Mouse (Mus musculus) cerebellum, adult 2 months (tissue): ENCODE results near the gene Zfp398. TPM values are rescaled to one million over a fixed set of nuclear protein-coding genes. Genes with fewer than 3 reads are reported as not detected.
"Not testable (repeated sequence)": the region's sequence is repeated elsewhere in the genome, so short reads cannot be mapped to it uniquely, and the experiment has no call there.

ENCODE experiments used
- DNase-seq, 2 experiments: peaks; one replicate each; pipeline ENCODE4 v3.0.0; 2021
- H3K27ac ChIP-seq: fragments of 200-500 bp; 2 replicates; pipeline ENCODE4 v1.5.1; 2012; ENCODE audit warnings: low read length, control low read depth, inconsistent platforms; ENCODE audit not compliant: insufficient read depth
- H3K27me3 ChIP-seq: fragments of 200-500 bp; 2 replicates; pipeline ENCODE4 v1.6.1; 2012; ENCODE audit warnings: inconsistent platforms, mild to moderate bottlenecking, low read length, moderate library complexity; ENCODE audit not compliant: control insufficient read depth, insufficient read depth
- H3K4me1 ChIP-seq: fragments of 200-500 bp; 2 replicates; pipeline ENCODE4 v1.6.1; 2011; ENCODE audit warnings: low read length; ENCODE audit not compliant: control insufficient read depth, insufficient read depth
- H3K4me3 ChIP-seq: fragments of 200-500 bp; replicated peaks from 2 replicates; pipeline ENCODE3; 2011; ENCODE audit warnings: mild to moderate bottlenecking, low read depth, low read length, control low read depth; ENCODE audit not compliant: insufficient read depth
- CTCF ChIP-seq: fragments of 200-500 bp; IDR thresholded peaks from 2 replicates; pipeline ENCODE4 v1.5.1; 2011; ENCODE audit warnings: low read depth, mild to moderate bottlenecking, control low read depth, low read length, moderate library complexity, borderline replicate concordance; ENCODE audit not compliant: insufficient read depth
- POLR2A ChIP-seq: fragments of 200-500 bp; IDR thresholded peaks from 2 replicates; pipeline ENCODE4 v1.6.1; 2011; ENCODE audit warnings: low read length, control low read depth, borderline replicate concordance; ENCODE audit not compliant: insufficient read depth
- WGBS: fragments of 180-500 bp; shearing (Covaris S2); methylation state at CpG from one replicate; pipeline ENCODE4 v1.1.7; 2018; 5-methylcytosine and 5-hydroxymethylcytosine counted together
- polyA plus RNA-seq: library from polyadenylated mRNA; depleted of rRNA; stranded (reverse); fragments of >200 nt; gene quantifications from 2 replicates; pipeline ENCODE4 v1.2.3, GENCODE M21; 2012

Zfp398 gene
- polyA plus RNA-seq, 1 experiment = 20.0 TPM

- WGBS = 81% methylated on average over 1 of the region's 1 CpGs
- peaks cover 5% of the 10 kb centered on the region; the same call in 1 of the 2 replicates for H3K4me1 ChIP-seq
- TF ChIP-seq CTCF (no peak), POLR2A (no peak)
- no peak for DNase-seq
- no peak overlapping the region for H3K27ac ChIP-seq
- no peak overlapping the region for H3K4me3 ChIP-seq
- H3K27me3 ChIP-seq = no peaks in the 10 kb centered on the region
These were observed 6.9 kb downstream of the Zfp398 start for GRCm38 (mm10) chr6:47842337-47842736.

GRCm38 (mm10) chr6:47845779-47846178, 10.3 kb downstream of the Zfp398 start:
- TF ChIP-seq CTCF = no peak
- TF ChIP-seq POLR2A = no peak

GRCm38 (mm10) chr6:47857241-47857640, 21.8 kb downstream of the Zfp398 start:
- WGBS = 26% methylated on average over 6 of the region's 6 CpGs
- no peak for TF ChIP-seq CTCF
- TF ChIP-seq POLR2A = no peak
- no peaks in the 10 kb centered on the region for H3K27me3 ChIP-seq
- no peak overlapping the region for H3K27ac ChIP-seq
- peak; percentile 37 to 55 for DNase-seq
- no peaks in the 10 kb centered on the region for H3K4me1 ChIP-seq
- no peak overlapping the region for H3K4me3 ChIP-seq

More at GRCm38 (mm10) chr6:47845779-47846178, 10.3 kb downstream of the Zfp398 start:
- Histone ChIP-seq H3K27ac (no peak overlapping the region), H3K4me1 (no peaks in the 10 kb centered on the region), H3K4me3 (no peak overlapping the region), H3K27me3 (no peaks in the 10 kb centered on the region)
- DNase-seq = peak in 1 of 2 experiments; percentile 18

GRCm38 (mm10) chr6:47857729-47858128, 22.3 kb downstream of the Zfp398 start:
- not testable (repeated sequence) for H3K27me3 ChIP-seq, H3K4me3 ChIP-seq, H3K27ac ChIP-seq, DNase-seq, H3K4me1 ChIP-seq
- WGBS = 94% methylated on average over 3 of the region's 3 CpGs

- H3K4me1 ChIP-seq = no peaks in the 10 kb centered on the region
- WGBS = 92% methylated on average over 5 of the region's 5 CpGs
- H3K4me3 ChIP-seq = no peak overlapping the region
- no peak for DNase-seq
- no peaks in the 10 kb centered on the region for H3K27me3 ChIP-seq
- no peak overlapping the region for H3K27ac ChIP-seq
- no peak for TF ChIP-seq CTCF
- no peak for TF ChIP-seq POLR2A
These were observed 36.8 kb downstream of the Zfp398 start for GRCm38 (mm10) chr6:47872266-47872665.

- Histone ChIP-seq H3K27me3 (no peaks in the 10 kb centered on the region), H3K4me3 (peak within 1 kb of the TSS; percentile 66), H3K27ac (peak within 1 kb of the TSS; percentile 87), H3K4me1 (peaks cover 11% of the 10 kb centered on the region)
- DNase-seq = no peak
- TF ChIP-seq CTCF (no peak), POLR2A (no peak)
- 7% methylated on average over 9 of the region's 9 CpGs for WGBS
These were observed 41.6 kb downstream of the Zfp398 start, which contains the start of gene Zfp282 for GRCm38 (mm10) chr6:47877058-47877457. Gene Zfp282 (plus strand): TSS chr6:47877204.

GRCm38 (mm10) chr6:47877461-47878132, 42.1 kb downstream of the Zfp398 start:
- WGBS = under 1% methylated on average over 70 of the region's 71 CpGs
- Histone ChIP-seq H3K4me3 (peak overlapping the region; percentile 66), H3K4me1 (peaks cover 11% of the 10 kb centered on the region), H3K27ac (peak overlapping the region; percentile 87), H3K27me3 (no peaks in the 10 kb centered on the region)
- TF ChIP-seq POLR2A (peak; percentile 57; the same call in 1 of the 2 replicates), CTCF (peak; percentile 49; the same call in 1 of the 2 replicates)
- peak; percentile 95 for DNase-seq

- H3K27ac ChIP-seq = peak overlapping the region; percentile 87
- no peak for DNase-seq
- H3K4me3 ChIP-seq = peak overlapping the region; percentile 66
- WGBS = under 1% methylated on average over 11 of the region's 11 CpGs
- TF ChIP-seq POLR2A = no peak
- TF ChIP-seq CTCF = no peak
- H3K4me1 ChIP-seq = peaks cover 11% of the 10 kb centered on the region
- H3K27me3 ChIP-seq = no peaks in the 10 kb centered on the region
These were observed 42.7 kb downstream of the Zfp398 start for GRCm38 (mm10) chr6:47878133-47878514.
